Comparison of ENCODE assay signal across 12 mouse cellular contexts in the genomic region with DNA sequence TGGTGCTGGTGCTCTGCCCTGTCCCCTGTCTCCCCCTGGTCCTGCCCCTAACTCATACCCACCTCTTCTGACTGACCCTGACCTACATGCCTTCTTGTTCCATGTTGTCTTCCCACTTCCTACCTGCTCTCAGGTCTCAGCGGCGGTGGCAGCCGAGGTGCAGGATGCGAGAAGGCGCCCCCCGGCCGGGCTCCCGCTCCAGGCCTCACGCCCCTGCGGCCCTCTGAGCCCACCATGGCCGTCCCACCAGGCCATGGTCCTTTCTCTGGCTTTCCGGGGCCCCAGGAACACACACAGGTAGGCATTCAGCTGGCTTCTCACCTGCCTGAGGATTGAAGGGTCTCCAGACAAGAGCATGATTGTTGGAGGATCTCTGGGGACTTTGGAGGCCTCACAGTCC. TPM values are rescaled to one million over a fixed set of nuclear protein-coding genes. Genes with fewer than 3 reads are reported as not detected.
DNase-seq lines count a peak whose midpoint lies in the region; ATAC-seq and TF ChIP-seq lines count a peak whose summit lies in the region.
"Had no signal": no experiment of that assay in that cellular context is flagged by ENCODE, and none has a peak within 500 bp of the region (broad histone marks: within the 10 kb centered on the region; RNA-seq: fewer than 3 reads in every experiment).

No protein-coding gene starts in this region.

- H3K9ac ChIP-seq in forebrain, embryonic 14.5 days (ENCODE audit: low read length) = 0 out of 2 replicates have a peak overlapping the region, but pooled peaks have one; percentile 29
- H3K9ac ChIP-seq in hindbrain, postnatal 0 days (replicated peaks; ENCODE audit: low read length) = peak overlapping the region; percentile 89; the same call in 1 of the 2 replicates
- peak overlapping the region; percentile 93 for H3K9ac ChIP-seq in neural tube, embryonic 12.5 days
- no peak overlapping the region for H3K9ac ChIP-seq in lung, postnatal 0 days (replicated peaks; ENCODE audit: low read depth)

- 94% methylated on average over 12 of the region's 12 CpGs for WGBS in kidney, adult 2 months
- 96% methylated on average over 12 of the region's 12 CpGs for WGBS in forebrain, embryonic 14.5 days
- WGBS in hindbrain, postnatal 0 days = 96% methylated on average over 12 of the region's 12 CpGs
- 96% methylated on average over 12 of the region's 12 CpGs for WGBS in neural tube, embryonic 12.5 days
- WGBS in lung, postnatal 0 days = 96% methylated on average over 12 of the region's 12 CpGs

- H3K4me1 ChIP-seq in kidney, adult 2 months (ENCODE audit: control insufficient read depth, insufficient read depth, low read length) = no peaks in the 10 kb centered on the region; the same call in 1 of the 2 replicates
- peaks cover 6% of the 10 kb centered on the region; the same call in 1 of the 2 replicates for H3K4me1 ChIP-seq in forebrain, embryonic 14.5 days (ENCODE audit: control insufficient read depth, insufficient read depth, low read length)
- peaks cover 9% of the 10 kb centered on the region; the same call in 1 of the 2 replicates for H3K4me1 ChIP-seq in hindbrain, postnatal 0 days (ENCODE audit: insufficient read depth, low read length)
- H3K4me1 ChIP-seq in neural tube, embryonic 12.5 days = peaks cover 13% of the 10 kb centered on the region
- H3K4me1 ChIP-seq in lung, postnatal 0 days (ENCODE audit: insufficient read depth, low read depth, low read length) = no peaks in the 10 kb centered on the region

- DNase-seq in kidney, postnatal 10 days = peak; percentile 32
- no peak for DNase-seq in kidney, adult 2 months
- DNase-seq in forebrain, embryonic 14.5 days (ENCODE audit: low spot score) = no peak
- no peak for DNase-seq in hindbrain, postnatal 0 days (ENCODE audit: low spot score)
- DNase-seq in lung, postnatal 0 days (ENCODE audit: low spot score) = no peak
- no peak for DNase-seq in gastrocnemius, postnatal 14 days
- DNase-seq: adrenal gland, postnatal 25 days; spleen, adult 18-20 months had no signal

- H3K9me3 ChIP-seq in forebrain, embryonic 14.5 days (replicated peaks; ENCODE audit: control insufficient read depth, low read length) = no peaks in the 10 kb centered on the region
- H3K9me3 ChIP-seq in hindbrain, postnatal 0 days (ENCODE audit: low read length) = no peaks in the 10 kb centered on the region
- no peaks in the 10 kb centered on the region for H3K9me3 ChIP-seq in neural tube, embryonic 12.5 days
- H3K9me3 ChIP-seq in lung, postnatal 0 days (ENCODE audit: low read length) = no peaks in the 10 kb centered on the region

- H3K27ac ChIP-seq in kidney, adult 2 months (ENCODE audit: insufficient read depth, low read depth, low read length) = no peak overlapping the region
- no peak overlapping the region for H3K27ac ChIP-seq in forebrain, embryonic 14.5 days (ENCODE audit: low read depth, low read length)
- no peak overlapping the region; the same call in 1 of the 2 replicates for H3K27ac ChIP-seq in hindbrain, postnatal 0 days
- no peak overlapping the region for H3K27ac ChIP-seq in neural tube, embryonic 12.5 days
- H3K27ac ChIP-seq in lung, postnatal 0 days (ENCODE audit: low read length) = no peak overlapping the region
- H3K27ac ChIP-seq: kidney, postnatal 0 days had no signal

- TF ChIP-seq EP300 in lung, postnatal 0 days (IDR thresholded peaks at IDR 0.05) = no peak

- ATAC-seq in forebrain, embryonic 14.5 days = no peak
- ATAC-seq in hindbrain, postnatal 0 days = no peak
- no peak for ATAC-seq in neural tube, embryonic 12.5 days (ENCODE audit: low FRiP score, low read depth)
- ATAC-seq in lung, postnatal 0 days = no peak

- H3K36me3 ChIP-seq in kidney, adult 2 months (ENCODE audit: control insufficient read depth, insufficient read depth, low read length) = peaks cover 4% of the 10 kb centered on the region; the same call in 1 of the 2 replicates
- peaks cover 76% of the 10 kb centered on the region for H3K36me3 ChIP-seq in forebrain, embryonic 14.5 days (ENCODE audit: control insufficient read depth, insufficient read depth, low read length)
- peaks cover 64% of the 10 kb centered on the region for H3K36me3 ChIP-seq in hindbrain, postnatal 0 days (ENCODE audit: insufficient read depth, low read length)
- peaks cover 72% of the 10 kb centered on the region for H3K36me3 ChIP-seq in neural tube, embryonic 12.5 days
- peaks cover 38% of the 10 kb centered on the region for H3K36me3 ChIP-seq in lung, postnatal 0 days (ENCODE audit: insufficient read depth, low read length)

- no peak for TF ChIP-seq POLR2A in kidney, adult 2 months (IDR thresholded peaks at IDR 0.05; ENCODE audit: low read depth, low read length)

- no peak for TF ChIP-seq CTCF in kidney, adult 2 months (conservative IDR thresholded peaks at IDR 0.05; ENCODE audit: insufficient read depth, insufficient read length, low read depth, low read length)
- no peak for TF ChIP-seq CTCF in hindbrain, postnatal 0 days (IDR thresholded peaks at IDR 0.05; ENCODE audit: low read depth)
- no peak for TF ChIP-seq CTCF in lung, postnatal 0 days (IDR thresholded peaks at IDR 0.05)

- H3K4me2 ChIP-seq in forebrain, embryonic 14.5 days (ENCODE audit: low read length) = peak overlapping the region; percentile 88; the same call in 1 of the 2 replicates
- peak overlapping the region; percentile 82; the same call in 1 of the 2 replicates for H3K4me2 ChIP-seq in hindbrain, postnatal 0 days (ENCODE audit: low read depth, low read length)
- peak overlapping the region; percentile 85 for H3K4me2 ChIP-seq in neural tube, embryonic 12.5 days (replicated peaks)
- H3K4me2 ChIP-seq in lung, postnatal 0 days (replicated peaks; ENCODE audit: low read depth, low read length) = no peak overlapping the region

- intact Hi-C loops in gastrocnemius, postnatal 14 days (cut with DNase I; ENCODE audit: low total_unique reads) = no loop called here

- H3K27me3 ChIP-seq in kidney, adult 2 months (replicated peaks; ENCODE audit: control insufficient read depth, insufficient read depth, low read length) = no peaks in the 10 kb centered on the region
- no peaks in the 10 kb centered on the region for H3K27me3 ChIP-seq in forebrain, embryonic 14.5 days (replicated peaks; ENCODE audit: control insufficient read depth, insufficient read depth, low read length)
- H3K27me3 ChIP-seq in hindbrain, postnatal 0 days (ENCODE audit: insufficient read depth, low read length) = no peaks in the 10 kb centered on the region
- H3K27me3 ChIP-seq in neural tube, embryonic 12.5 days (replicated peaks) = no peaks in the 10 kb centered on the region
- no peaks in the 10 kb centered on the region for H3K27me3 ChIP-seq in lung, postnatal 0 days (replicated peaks; ENCODE audit: insufficient read depth, low read length)

- no peak overlapping the region for H3K4me3 ChIP-seq in kidney, adult 2 months (ENCODE audit: insufficient read depth, low read depth, low read length)
- H3K4me3 ChIP-seq in forebrain, embryonic 14.5 days (ENCODE audit: low read depth, low read length) = 0 out of 2 replicates have a peak overlapping the region, but pooled peaks have one; percentile 98
- H3K4me3 ChIP-seq in hindbrain, postnatal 0 days (ENCODE audit: low read length) = no peak overlapping the region
- peak overlapping the region; percentile 95; the same call in 1 of the 2 replicates for H3K4me3 ChIP-seq in neural tube, embryonic 12.5 days
- no peak overlapping the region for H3K4me3 ChIP-seq in lung, postnatal 0 days (ENCODE audit: low read depth, low read length)

RNA-seq across cellular contexts. Expression of a gene that starts 2.1 kb away (rescaled TPM):
- polyA plus RNA-seq in kidney, adult 2 months (2012; rRNA removed) = 31.1 and 34.8 TPM in 2 replicates
- 9.9 and 13.7 TPM in 2 replicates for polyA plus RNA-seq in forebrain, embryonic 14.5 days (2014; fragmentation: Nextera tagmentation; extraction: Ambion mirVana)
- total RNA-seq in hindbrain, postnatal 0 days (2014; rRNA removed) = 36.7 and 43.6 TPM in 2 replicates
- 7.8 and 8.4 TPM in 2 replicates for polyA plus RNA-seq in hindbrain, postnatal 0 days (2015; fragmentation: Nextera tagmentation; extraction: Ambion mirVana)
- 20.4 and 22.0 TPM in 2 replicates for polyA plus RNA-seq in neural tube, embryonic 12.5 days (2016; fragmentation: Nextera tagmentation; extraction: Ambion mirVana)
- 11.6 and 12.2 TPM in 2 replicates for polyA plus RNA-seq in lung, postnatal 0 days (2015; fragmentation: Nextera tagmentation; extraction: Ambion mirVana)
- 100 to 1,000 TPM; 129 to 156 TPM for total RNA-seq in gastrocnemius, postnatal 14 days (2021)

RNA-seq across cellular contexts. Expression of a gene that starts 11.9 kb away (rescaled TPM):
- 33.0 and 54.3 TPM in 2 replicates for polyA plus RNA-seq in kidney, adult 2 months (2012; rRNA removed)
- 36.0 and 38.3 TPM in 2 replicates for polyA plus RNA-seq in forebrain, embryonic 14.5 days (2014; fragmentation: Nextera tagmentation; extraction: Ambion mirVana)
- 23.5 and 24.4 TPM in 2 replicates for total RNA-seq in hindbrain, postnatal 0 days (2014; rRNA removed)
- polyA plus RNA-seq in hindbrain, postnatal 0 days (2015; fragmentation: Nextera tagmentation; extraction: Ambion mirVana) = 70.7 and 73.7 TPM in 2 replicates
- 118 and 135 TPM in 2 replicates for polyA plus RNA-seq in neural tube, embryonic 12.5 days (2016; fragmentation: Nextera tagmentation; extraction: Ambion mirVana)
- 36.1 and 37.2 TPM in 2 replicates for polyA plus RNA-seq in lung, postnatal 0 days (2015; fragmentation: Nextera tagmentation; extraction: Ambion mirVana)
- 10 to 100 TPM; 23.7 to 31.0 TPM for total RNA-seq in gastrocnemius, postnatal 14 days (2021)

RNA-seq across cellular contexts. Expression of a gene that starts 52.1 kb away (rescaled TPM):
- polyA plus RNA-seq in kidney, adult 2 months (2012; rRNA removed) = not detected in 2 replicates
- 0.03 and 0.09 TPM in 2 replicates for polyA plus RNA-seq in forebrain, embryonic 14.5 days (2014; fragmentation: Nextera tagmentation; extraction: Ambion mirVana)
- total RNA-seq in hindbrain, postnatal 0 days (2014; rRNA removed) = 0.05 TPM in 1 of 2 replicates, not detected in the other
- polyA plus RNA-seq in hindbrain, postnatal 0 days (2015; fragmentation: Nextera tagmentation; extraction: Ambion mirVana) = 0.16 and 0.19 TPM in 2 replicates
- 0.05 TPM in 1 of 2 replicates, not detected in the other for polyA plus RNA-seq in neural tube, embryonic 12.5 days (2016; fragmentation: Nextera tagmentation; extraction: Ambion mirVana)
- polyA plus RNA-seq in lung, postnatal 0 days (2015; fragmentation: Nextera tagmentation; extraction: Ambion mirVana) = 0.50 and 0.51 TPM in 2 replicates
- not detected for total RNA-seq in gastrocnemius, postnatal 14 days (2021)
- total RNA-seq: adrenal gland, postnatal 25 days; granulocyte monocyte progenitor cell, adult 5-6 weeks; left cerebral cortex, postnatal 10 days had no signal

Comparison
In these comparisons a context has a peak if more than half of its experiments do, and no peak if none do; other contexts are left out.
1. H3K4me3 ChIP-seq: peak in forebrain, embryonic 14.5 days (single experiment) and neural tube, embryonic 12.5 days (single experiment); none in kidney, adult 2 months (single experiment), hindbrain, postnatal 0 days (single experiment) and lung, postnatal 0 days (single experiment).